Mouse (Mus musculus) cerebellum, adult 8-10 months (tissue): ENCODE results near the gene Rnf215.
"Not testable (repeated sequence)": the region's sequence is repeated elsewhere in the genome, so short reads cannot be mapped to it uniquely, and the experiment has no call there.

ENCODE experiments used
- DNase-seq: peaks from one replicate; pipeline ENCODE4 v3.0.0; 2022

The Rnf215 gene

GRCm38 (mm10) chr11:4113970-4114369, 21.0 kb upstream of the Rnf215 start:
- no peak for DNase-seq

- DNase-seq = not testable (repeated sequence)
These were observed 20.5 kb upstream of the Rnf215 start for GRCm38 (mm10) chr11:4114541-4114940.

- no peak for DNase-seq
These were observed 19.6 kb upstream of the Rnf215 start for GRCm38 (mm10) chr11:4115407-4115806.

- no peak for DNase-seq
These were observed 18.4 kb upstream of the Rnf215 start for GRCm38 (mm10) chr11:4116458-4117141.

GRCm38 (mm10) chr11:4117372-4118071, 17.5 kb upstream of the Rnf215 start:
- DNase-seq = no peak

GRCm38 (mm10) chr11:4118081-4118921, 16.7 kb upstream of the Rnf215 start:
- DNase-seq = peak; percentile 81

GRCm38 (mm10) chr11:4119635-4120034, 15.4 kb upstream of the Rnf215 start:
- DNase-seq = no peak

- DNase-seq = no peak
These were observed 13.3 kb upstream of the Rnf215 start for GRCm38 (mm10) chr11:4121691-4122090.

- no peak for DNase-seq
These were observed 12.8 kb upstream of the Rnf215 start for GRCm38 (mm10) chr11:4122226-4122625.

GRCm38 (mm10) chr11:4122742-4123579, 12.0 kb upstream of the Rnf215 start, which contains the start of gene Sec14l2:
TSS of gene Sec14l2 (minus strand) at chr11:4123415.
- DNase-seq = no peak

GRCm38 (mm10) chr11:4123922-4124321, 11.1 kb upstream of the Rnf215 start:
- DNase-seq = no peak

- no peak for DNase-seq
These were observed 7.9 kb upstream of the Rnf215 start for GRCm38 (mm10) chr11:4127059-4127458.

- not testable (repeated sequence) for DNase-seq
These were observed 6.5 kb upstream of the Rnf215 start for GRCm38 (mm10) chr11:4128461-4128860.

GRCm38 (mm10) chr11:4133450-4133849, 1.6 kb upstream of the Rnf215 start:
- DNase-seq = no peak

GRCm38 (mm10) chr11:4134400-4134799, 602 bp upstream of the Rnf215 start:
- DNase-seq = no peak

- DNase-seq = no peak
These were observed 4.0 kb downstream of the Rnf215 start for GRCm38 (mm10) chr11:4138964-4139363.

GRCm38 (mm10) chr11:4141505-4141904, 6.5 kb downstream of the Rnf215 start:
- no peak for DNase-seq

GRCm38 (mm10) chr11:4142352-4142751, 7.3 kb downstream of the Rnf215 start:
- no peak for DNase-seq

- no peak for DNase-seq
These were observed 8.5 kb downstream of the Rnf215 start for GRCm38 (mm10) chr11:4143281-4144062.

- DNase-seq = no peak
These were observed 11.4 kb downstream of the Rnf215 start for GRCm38 (mm10) chr11:4146381-4146780.

GRCm38 (mm10) chr11:4147098-4147497, 12.1 kb downstream of the Rnf215 start:
- no peak for DNase-seq

GRCm38 (mm10) chr11:4148120-4148519, 13.1 kb downstream of the Rnf215 start:
- DNase-seq = no peak
